Mouse (Mus musculus) NIH3T3 (cell line): ENCODE measurements around the gene Ear14.

Experiments used
- DNase-seq: peaks from one replicate; pipeline ENCODE4 v3.0.0-alpha.2; 2012; ENCODE audit warnings: low read depth

The Ear14 gene

DNA sequence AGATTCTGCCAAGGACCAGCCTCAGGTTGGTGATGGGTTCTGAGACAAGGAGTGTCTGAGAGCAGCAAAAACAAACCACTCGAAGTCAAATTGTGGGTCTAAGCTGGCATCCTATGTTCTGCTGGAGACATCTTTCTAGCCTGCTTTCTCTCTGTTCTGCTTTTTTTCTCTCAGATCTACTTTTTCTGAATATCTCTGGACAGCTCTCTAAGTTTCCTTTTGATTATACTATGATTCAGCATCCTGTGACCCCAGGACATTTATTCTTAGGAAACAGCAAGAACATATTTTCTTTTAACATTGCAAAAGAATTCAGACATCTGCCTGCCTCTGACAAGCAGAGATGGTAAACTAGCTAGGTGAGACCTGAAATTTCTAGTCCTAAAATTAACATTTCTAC lies 50.4 kb downstream of the Ear14 start:
- no peak for DNase-seq
